Mouse (Mus musculus) kidney, postnatal 36 days (tissue): ENCODE results near the gene Gm20388.

ENCODE experiments used
- DNase-seq, 2 experiments: peaks; one replicate each; pipeline ENCODE4 v3.0.0; 2021 to 2022; ENCODE audit warnings: mixed read lengths in 2 of 2

The Gm20388 gene

GRCm38 (mm10) chr8:120174606-120175005, 264.0 kb downstream of the Gm20388 start:
- DNase-seq, result no peak

DNA sequence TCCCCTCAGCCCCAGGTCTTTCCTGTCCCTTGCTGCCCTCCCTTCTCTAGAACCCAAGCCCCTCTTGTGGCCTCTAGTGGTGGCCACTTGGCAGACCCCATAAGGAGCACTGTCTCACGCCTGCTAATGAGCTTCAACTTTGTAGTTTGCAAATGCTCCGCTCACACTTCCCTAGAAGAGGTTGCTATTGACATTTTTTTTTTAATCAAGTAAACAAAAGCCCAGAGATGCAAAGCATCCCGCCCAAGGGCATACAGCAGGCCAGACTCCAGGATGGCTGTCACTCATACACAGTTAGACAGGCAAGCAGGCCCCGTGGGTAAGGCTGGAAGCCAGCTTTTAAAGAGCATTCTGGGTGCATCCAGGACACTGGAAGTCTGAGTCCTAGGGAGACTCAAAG, 266.0 kb downstream of the Gm20388 start:
- DNase-seq, result no peak

- DNase-seq, result peak in 1 of 2 experiments; percentile 40
Observed at GRCm38 (mm10) chr8:120177318-120178123, 266.9 kb downstream of the Gm20388 start, which contains the start of gene Fam92b. TSS of gene Fam92b (minus strand) at chr8:120177466.

- DNase-seq, result no peak
Observed at GRCm38 (mm10) chr8:120178124-120178514, 267.5 kb downstream of the Gm20388 start.

- peak; percentile 88 to 94 for DNase-seq
Observed at GRCm38 (mm10) chr8:120179027-120179431, 268.4 kb downstream of the Gm20388 start.

GRCm38 (mm10) chr8:120180445-120180970, 269.9 kb downstream of the Gm20388 start:
- DNase-seq, result no peak

DNA sequence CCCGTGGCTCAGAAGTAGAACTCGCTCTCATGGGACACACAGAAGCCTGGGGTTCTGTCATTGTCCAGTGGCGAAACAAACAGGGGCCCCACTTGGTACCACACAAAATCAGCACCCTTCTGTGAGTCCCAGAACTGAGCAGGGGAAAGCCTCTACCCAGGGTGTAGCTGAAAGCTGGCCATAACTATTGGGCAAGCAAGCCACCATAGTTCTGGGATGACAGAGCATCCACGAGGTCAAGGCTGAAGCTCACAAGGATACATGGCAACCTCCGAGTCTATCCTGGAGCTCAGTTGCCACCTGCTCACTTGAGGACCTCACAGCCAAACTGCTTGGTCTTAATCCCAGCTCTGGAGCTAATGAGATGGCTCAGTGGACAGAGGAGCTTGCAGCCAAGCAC, 270.6 kb downstream of the Gm20388 start:
- DNase-seq, result no peak

GRCm38 (mm10) chr8:120181861-120182414, 271.3 kb downstream of the Gm20388 start:
- DNase-seq, result peak; percentile 44 to 61

DNA sequence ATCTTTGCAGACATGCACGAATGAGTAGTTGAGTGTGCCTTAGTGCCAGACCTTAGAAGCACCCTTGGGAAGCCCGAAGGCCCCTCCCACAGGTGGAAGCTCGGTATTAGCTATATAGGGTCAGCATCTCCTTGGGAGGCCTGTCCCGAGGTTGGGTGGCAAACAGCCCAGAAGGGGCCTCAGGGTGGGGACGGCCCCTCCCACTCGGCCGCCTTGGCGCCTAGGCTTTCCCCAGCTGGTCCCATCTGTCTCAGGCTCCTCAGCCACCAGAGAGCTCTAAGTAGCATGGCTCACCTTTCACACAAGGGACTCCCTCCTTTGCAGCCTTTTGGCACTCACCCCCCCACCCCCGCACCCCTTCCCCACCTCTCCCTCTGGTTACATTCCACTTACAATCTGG, 273.7 kb downstream of the Gm20388 start:
- DNase-seq, result peak in 1 of 2 experiments; percentile 24

DNA sequence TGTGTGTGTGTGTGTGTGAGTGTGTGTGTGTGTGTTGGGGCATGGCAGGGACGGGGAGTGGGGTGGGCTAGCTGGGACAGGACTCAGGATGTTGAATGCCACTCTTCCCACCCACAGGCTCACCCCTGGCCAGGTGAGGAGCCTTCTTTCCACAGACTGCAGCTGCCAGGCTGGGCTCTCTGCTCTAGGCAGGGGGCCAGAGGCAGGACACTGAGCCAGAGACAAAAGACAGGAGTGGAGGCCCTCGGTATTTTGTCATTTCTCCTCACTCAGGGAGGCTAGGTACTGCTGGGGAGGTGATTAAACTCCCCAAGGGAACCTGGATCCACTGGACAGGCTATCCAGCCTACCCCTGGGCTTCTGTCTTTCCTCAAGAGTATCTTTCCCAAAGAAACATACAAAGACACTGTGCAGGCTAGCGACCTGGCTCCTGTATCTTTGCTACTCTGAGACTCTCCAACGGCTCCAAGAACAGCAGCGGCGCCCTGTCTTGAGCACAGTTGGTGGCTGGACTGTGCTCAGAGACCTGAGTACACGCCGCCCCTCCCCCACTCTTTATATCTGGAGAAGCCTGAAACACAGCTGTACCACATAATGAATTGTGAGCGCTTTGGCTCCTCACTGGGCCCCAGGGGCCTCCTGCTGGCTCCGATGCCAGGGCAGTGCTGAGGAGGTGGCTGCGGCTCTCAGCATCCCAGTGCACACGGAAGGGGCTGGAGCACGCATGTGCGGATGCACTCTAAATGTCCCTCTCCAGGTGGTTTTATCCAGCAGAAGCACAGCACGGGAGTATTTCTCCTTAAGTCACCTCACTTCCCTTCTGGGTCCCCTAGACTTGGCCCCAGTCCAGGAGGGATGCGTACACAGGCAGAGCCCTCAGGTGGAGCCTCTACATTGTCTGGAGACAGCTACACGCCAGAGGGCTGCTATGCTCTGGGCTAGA, 274.5 kb downstream of the Gm20388 start:
- DNase-seq, result peak; percentile 55 to 67

DNA sequence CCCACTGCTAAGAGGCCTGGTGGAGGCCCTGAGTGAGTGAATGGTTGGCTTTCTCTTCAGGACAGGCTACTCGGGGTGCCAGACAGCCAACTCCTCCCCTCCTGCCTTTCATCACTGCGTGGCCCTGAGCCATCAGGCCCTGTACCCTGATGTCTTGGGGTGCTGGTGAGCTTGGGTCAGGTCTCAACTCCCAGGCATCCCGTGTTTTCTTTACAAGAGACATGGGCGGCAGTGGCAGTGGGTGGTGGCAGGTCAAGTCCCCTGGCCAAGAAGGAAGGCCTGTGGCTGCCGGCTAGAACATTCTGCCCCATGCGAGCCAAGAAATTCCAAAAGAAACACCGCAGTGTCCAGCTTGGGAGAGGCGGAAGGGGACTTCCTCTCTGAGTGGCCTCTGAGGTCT, 275.8 kb downstream of the Gm20388 start:
- DNase-seq, result peak; percentile 67 to 79

DNA sequence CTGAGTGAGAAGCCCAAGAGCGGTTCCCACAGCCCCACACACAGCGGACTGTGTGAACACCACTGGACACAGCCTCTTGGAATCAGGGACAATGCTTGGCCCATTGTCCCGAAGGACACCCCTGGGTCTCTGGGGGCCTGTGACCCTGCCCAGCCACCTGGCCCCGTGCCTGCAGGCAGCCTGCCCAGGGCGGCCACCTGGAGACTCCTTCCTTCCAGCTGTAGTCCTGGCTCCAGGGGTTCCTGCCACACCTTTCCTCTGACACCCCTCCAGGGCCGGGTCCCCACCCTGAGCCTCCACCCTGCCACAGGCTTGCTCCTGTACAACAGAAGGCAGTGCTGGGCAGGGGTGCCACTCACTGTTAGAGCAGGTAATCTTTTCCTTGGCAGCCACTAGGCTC, 277.9 kb downstream of the Gm20388 start:
- peak; percentile 85 to 87 for DNase-seq

- peak; percentile 60 to 66 for DNase-seq
Observed at GRCm38 (mm10) chr8:120189440-120189839, 278.8 kb downstream of the Gm20388 start.

GRCm38 (mm10) chr8:120190107-120190809, 279.6 kb downstream of the Gm20388 start:
- DNase-seq, result no peak

GRCm38 (mm10) chr8:120190810-120191413, 280.3 kb downstream of the Gm20388 start:
- peak; percentile 95 to 98 for DNase-seq

DNA sequence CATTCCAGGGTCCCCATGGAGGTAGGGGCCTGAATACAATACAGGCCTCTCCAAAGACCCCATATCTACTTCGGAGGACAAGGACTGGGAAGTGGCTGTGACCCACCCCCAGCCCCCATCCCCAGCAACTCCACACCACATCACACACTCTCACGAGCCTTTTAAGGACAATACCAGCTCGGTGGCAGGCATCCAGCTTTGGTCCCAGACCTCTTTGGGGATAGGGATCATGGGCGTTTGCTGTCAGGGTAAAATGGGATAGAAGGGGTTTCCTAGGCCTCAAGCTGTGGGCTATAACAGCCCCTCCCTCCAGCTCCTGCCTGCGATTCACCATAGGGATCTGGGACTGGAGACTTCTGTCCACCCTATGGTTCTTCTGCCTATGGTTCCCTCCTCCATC, 281.0 kb downstream of the Gm20388 start:
- DNase-seq, result no peak

GRCm38 (mm10) chr8:120192118-120192517, 281.5 kb downstream of the Gm20388 start:
- DNase-seq, result no peak

DNA sequence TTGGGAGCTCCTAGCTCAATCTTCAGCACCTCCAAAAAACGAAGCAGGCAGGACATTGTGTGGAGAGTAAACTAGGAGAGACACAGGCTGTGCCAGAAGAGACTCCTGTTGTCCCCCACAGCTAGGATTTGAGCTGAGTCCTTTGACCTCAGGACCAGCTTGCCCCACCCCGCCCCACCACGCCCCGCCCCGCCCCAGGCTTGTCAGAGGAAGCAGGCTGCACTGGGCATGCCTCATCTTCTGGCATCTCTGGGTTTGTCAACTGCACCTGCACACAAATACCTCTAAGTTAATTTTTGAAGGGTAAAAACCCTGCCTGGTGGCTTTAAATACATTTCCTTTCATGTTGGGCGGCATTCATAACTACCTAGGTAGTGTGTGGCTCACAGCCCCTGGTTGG, 290.7 kb downstream of the Gm20388 start:
- no peak for DNase-seq

- DNase-seq, result no peak
Observed at GRCm38 (mm10) chr8:120202546-120202945, 291.9 kb downstream of the Gm20388 start.

DNA sequence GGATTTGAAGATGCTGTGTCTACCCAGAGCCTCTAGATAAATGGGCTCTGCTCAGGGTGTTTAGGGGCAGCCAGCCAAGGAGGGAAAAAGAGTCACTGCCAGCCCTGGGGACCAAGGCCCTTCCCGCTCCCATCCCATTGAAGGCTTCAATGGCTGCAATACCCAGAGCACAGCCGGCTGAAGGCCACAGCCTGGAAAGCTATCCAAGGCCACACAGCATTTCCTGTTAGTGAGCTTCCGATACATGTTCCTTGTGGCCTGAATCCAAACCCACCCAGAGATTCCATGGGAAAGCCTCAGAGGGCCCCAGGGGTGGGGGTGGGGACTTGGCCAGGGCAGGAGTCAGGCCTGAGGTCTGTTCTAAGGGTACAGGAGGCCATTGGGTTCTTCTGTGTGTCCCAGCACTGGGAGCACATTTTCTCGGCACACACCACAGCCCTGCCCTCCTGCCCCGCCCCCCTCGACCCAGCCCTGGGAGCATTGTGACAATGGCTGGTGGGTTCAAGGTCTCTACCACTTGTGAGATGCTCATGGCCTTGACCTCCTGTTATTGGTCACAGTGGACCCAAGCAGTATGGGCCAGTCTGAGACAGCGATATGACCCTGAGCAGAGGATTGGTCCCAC, 294.2 kb downstream of the Gm20388 start:
- peak; percentile 69 to 84 for DNase-seq

GRCm38 (mm10) chr8:120205916-120206315, 295.3 kb downstream of the Gm20388 start:
- no peak for DNase-seq
